Mouse (Mus musculus) lung, embryonic 16.5 days (tissue): Measurements from ENCODE around the gene 1810013L24Rik. TPM values are rescaled to one million over a fixed set of nuclear protein-coding genes. Genes with fewer than 3 reads are reported as not detected.

ENCODE experiments used
- ATAC-seq: fragments of 200-750 bp; cut with Nextera tagmentation; 2 replicates; pipeline ENCODE4 v1.8.0; 2017; ENCODE audit warnings: low read depth, mild to moderate bottlenecking, moderate library complexity
- H3K27ac ChIP-seq: fragments of 300-500 bp; sonication (generic); 2 replicates; pipeline ENCODE4 v1.5.1; 2014; ENCODE audit warnings: mild to moderate bottlenecking, control low read depth, low read length
- H3K27me3 ChIP-seq: fragments of 300-500 bp; sonication (generic); 2 replicates; pipeline ENCODE4 v1.6.1; 2014; ENCODE audit warnings: low read depth, low read length, mixed read lengths; ENCODE audit not compliant: control insufficient read depth, insufficient read depth
- H3K36me3 ChIP-seq: fragments of 300-500 bp; sonication (generic); 2 replicates; pipeline ENCODE4 v1.6.1; 2014; ENCODE audit warnings: low read length; ENCODE audit not compliant: control insufficient read depth, insufficient read depth
- H3K4me1 ChIP-seq: fragments of 300-500 bp; sonication (generic); replicated peaks from 2 replicates; pipeline ENCODE4 v1.6.1; 2014; ENCODE audit warnings: low read length, mixed read lengths; ENCODE audit not compliant: control insufficient read depth, insufficient read depth
- H3K4me2 ChIP-seq: fragments of 300-500 bp; sonication (generic); 2 replicates; pipeline ENCODE4 v1.6.1; 2014; ENCODE audit warnings: low read depth, low read length, control low read depth
- H3K4me3 ChIP-seq: fragments of 300-500 bp; sonication (generic); 2 replicates; pipeline ENCODE4 v1.5.1; 2014; ENCODE audit warnings: mild to moderate bottlenecking, low read length, control low read depth
- H3K9ac ChIP-seq: fragments of 300-500 bp; sonication (generic); 2 replicates; pipeline ENCODE4 v1.6.1; 2014; ENCODE audit warnings: low read length, control low read depth
- H3K9me3 ChIP-seq: fragments of 300-500 bp; sonication (generic); 2 replicates; pipeline ENCODE4 v1.6.1; 2016; ENCODE audit warnings: low read length; ENCODE audit not compliant: control insufficient read depth
- WGBS: fragments of 180-500 bp; shearing (Covaris S2); extraction: QIAGEN DNeasy Blood & Tissue Kit; methylation state at CpG from one replicate; pipeline ENCODE4 v1.1.7; 2014; 5-methylcytosine and 5-hydroxymethylcytosine counted together
- polyA plus RNA-seq: library from polyadenylated mRNA; unstranded; fragments of >200 nt; fragmentation: Nextera tagmentation; extraction: Ambion mirVana; gene quantifications from 2 replicates; pipeline ENCODE4 v1.2.1, GENCODE M21; 2015

Gene 1810013L24Rik
- polyA plus RNA-seq, 1 experiment from 2014 or later: 16.0 TPM

GRCm38 (mm10) chr16:8848309-8849068, 18.6 kb downstream of the 1810013L24Rik start:
- Histone ChIP-seq H3K36me3 (peaks cover 8% of the 10 kb centered on the region), H3K9ac (no peak overlapping the region), H3K27ac (no peak overlapping the region), H3K27me3 (no peaks in the 10 kb centered on the region), H3K4me3 (no peak overlapping the region), H3K9me3 (no peaks in the 10 kb centered on the region), H3K4me2 (no peak overlapping the region), H3K4me1 (peaks cover 6% of the 10 kb centered on the region; the same call in 1 of the 2 replicates)
- WGBS: 83% methylated on average over 4 of the region's 4 CpGs
- no peak for ATAC-seq

GRCm38 (mm10) chr16:8849929-8850328, 20.0 kb downstream of the 1810013L24Rik start:
- WGBS: 33% methylated on average over 1 of the region's 1 CpGs
- peaks cover 12% of the 10 kb centered on the region; the same call in 1 of the 2 replicates for H3K4me1 ChIP-seq
- H3K36me3 ChIP-seq: peaks cover 3% of the 10 kb centered on the region

GRCm38 (mm10) chr16:8855143-8855542, 25.2 kb downstream of the 1810013L24Rik start:
- WGBS: 92% methylated on average over 2 of the region's 2 CpGs
- H3K27ac ChIP-seq: no peak overlapping the region

More at GRCm38 (mm10) chr16:8849929-8850328, 20.0 kb downstream of the 1810013L24Rik start:
- H3K9ac ChIP-seq: no peak overlapping the region
- no peak overlapping the region for H3K4me3 ChIP-seq
- H3K27ac ChIP-seq: no peak overlapping the region
- no peaks in the 10 kb centered on the region for H3K27me3 ChIP-seq
- no peaks in the 10 kb centered on the region for H3K9me3 ChIP-seq
- ATAC-seq: peak; percentile 92
- no peak overlapping the region for H3K4me2 ChIP-seq

GRCm38 (mm10) chr16:8856820-8857219, 26.9 kb downstream of the 1810013L24Rik start:
- 55% methylated on average over 2 of the region's 2 CpGs for WGBS
- Histone ChIP-seq H3K36me3 (peaks cover 23% of the 10 kb centered on the region), H3K27ac (no peak overlapping the region), H3K9me3 (no peaks in the 10 kb centered on the region), H3K4me3 (no peak overlapping the region), H3K4me1 (peaks cover 6% of the 10 kb centered on the region; the same call in 1 of the 2 replicates), H3K9ac (no peak overlapping the region), H3K27me3 (no peaks in the 10 kb centered on the region), H3K4me2 (no peak overlapping the region)
- no peak for ATAC-seq

More at GRCm38 (mm10) chr16:8855143-8855542, 25.2 kb downstream of the 1810013L24Rik start:
- no peak overlapping the region for H3K4me3 ChIP-seq
- H3K27me3 ChIP-seq: no peaks in the 10 kb centered on the region
- H3K4me1 ChIP-seq: peaks cover 6% of the 10 kb centered on the region; the same call in 1 of the 2 replicates
- H3K9me3 ChIP-seq: no peaks in the 10 kb centered on the region
- no peak overlapping the region for H3K9ac ChIP-seq
- no peak overlapping the region for H3K4me2 ChIP-seq
- ATAC-seq: no peak
- peaks cover 16% of the 10 kb centered on the region for H3K36me3 ChIP-seq

- Histone ChIP-seq H3K4me1 (peaks cover 12% of the 10 kb centered on the region; the same call in 1 of the 2 replicates), H3K4me2 (no peak overlapping the region), H3K27me3 (no peaks in the 10 kb centered on the region), H3K4me3 (no peak overlapping the region), H3K36me3 (peaks cover 13% of the 10 kb centered on the region), H3K9ac (no peak overlapping the region), H3K27ac (no peak overlapping the region), H3K9me3 (no peaks in the 10 kb centered on the region)
- ATAC-seq: no peak
- WGBS: 76% methylated on average over 5 of the region's 5 CpGs
These were observed 32.6 kb downstream of the 1810013L24Rik start for GRCm38 (mm10) chr16:8862336-8862987.

GRCm38 (mm10) chr16:8864223-8864631, 34.3 kb downstream of the 1810013L24Rik start:
- Histone ChIP-seq H3K9ac (no peak overlapping the region), H3K4me3 (no peak overlapping the region), H3K27me3 (no peaks in the 10 kb centered on the region), H3K4me1 (peaks cover 12% of the 10 kb centered on the region; the same call in 1 of the 2 replicates), H3K9me3 (no peaks in the 10 kb centered on the region), H3K4me2 (peak overlapping the region; percentile 39; the same call in 1 of the 2 replicates), H3K27ac (peak overlapping the region; percentile 45; the same call in 1 of the 2 replicates), H3K36me3 (peaks cover 12% of the 10 kb centered on the region)
- WGBS: 20% methylated on average over 3 of the region's 4 CpGs
- peak; percentile 31; the same call in 1 of the 2 replicates for ATAC-seq

- no peak for ATAC-seq
- Histone ChIP-seq H3K9ac (no peak overlapping the region), H3K36me3 (no peaks in the 10 kb centered on the region), H3K27me3 (no peaks in the 10 kb centered on the region), H3K4me3 (no peak overlapping the region), H3K9me3 (no peaks in the 10 kb centered on the region), H3K27ac (no peak overlapping the region), H3K4me1 (peaks cover 12% of the 10 kb centered on the region; the same call in 1 of the 2 replicates), H3K4me2 (no peak overlapping the region)
- WGBS: 75% methylated on average over 5 of the region's 5 CpGs
These were observed 37.6 kb downstream of the 1810013L24Rik start for GRCm38 (mm10) chr16:8867406-8867955.

GRCm38 (mm10) chr16:8868506-8868905, 38.6 kb downstream of the 1810013L24Rik start:
- no peak overlapping the region for H3K27ac ChIP-seq
- no peaks in the 10 kb centered on the region for H3K36me3 ChIP-seq
- peaks cover 10% of the 10 kb centered on the region; the same call in 1 of the 2 replicates for H3K4me1 ChIP-seq
- H3K27me3 ChIP-seq: no peaks in the 10 kb centered on the region
- no peak overlapping the region for H3K9ac ChIP-seq
- H3K4me2 ChIP-seq: no peak overlapping the region
- ATAC-seq: no peak
- H3K9me3 ChIP-seq: no peaks in the 10 kb centered on the region
- no peak overlapping the region for H3K4me3 ChIP-seq
- WGBS: 84% methylated on average over 3 of the region's 3 CpGs

- H3K36me3 ChIP-seq: no peaks in the 10 kb centered on the region
- H3K4me1 ChIP-seq: no peaks in the 10 kb centered on the region
- no peaks in the 10 kb centered on the region for H3K27me3 ChIP-seq
- H3K9ac ChIP-seq: no peak overlapping the region
- WGBS: 30% methylated on average over 2 of the region's 2 CpGs
- ATAC-seq: peak; percentile 47; the same call in 1 of the 2 replicates
- H3K4me2 ChIP-seq: no peak overlapping the region
- no peak overlapping the region for H3K4me3 ChIP-seq
- H3K27ac ChIP-seq: no peak overlapping the region
- no peaks in the 10 kb centered on the region for H3K9me3 ChIP-seq
These were observed 39.8 kb downstream of the 1810013L24Rik start for GRCm38 (mm10) chr16:8869715-8870114.
